Mouse (Mus musculus): ENCODE data around the gene Adam1a. TPM values are rescaled to one million over a fixed set of nuclear protein-coding genes. Genes with fewer than 3 reads are reported as not detected.
"Not testable (repeated sequence)": the region's sequence is repeated elsewhere in the genome, so short reads cannot be mapped to it uniquely, and the experiment has no call there.

Gene Adam1a
- polyA plus RNA-seq, 1 experiment from 2014 or later = 3.4 TPM

GRCm38 (mm10) chr5:121526961-121527360, 18.3 kb downstream of the Adam1a start:
- no peak overlapping the region for H3K9ac ChIP-seq (ENCODE audit: low read length)
- ATAC-seq (replicated peaks; ENCODE audit: low FRiP score) = no peak
- peaks cover 9% of the 10 kb centered on the region; the same call in 1 of the 2 replicates for H3K36me3 ChIP-seq (ENCODE audit: control insufficient read depth, insufficient read depth, low read length)
- H3K27ac ChIP-seq (ENCODE audit: low read depth, low read length) = no peak overlapping the region
- DNase-seq (ENCODE audit: low spot score) = no peak
- no peaks in the 10 kb centered on the region for H3K9me3 ChIP-seq (ENCODE audit: control insufficient read depth, low read length)
- 91% methylated on average over 8 of the region's 8 CpGs for WGBS
- H3K4me3 ChIP-seq (ENCODE audit: low read depth, low read length) = no peak overlapping the region
- H3K4me2 ChIP-seq (ENCODE audit: low read depth, low read length, severe bottlenecking) = no peak overlapping the region
- no peaks in the 10 kb centered on the region for H3K27me3 ChIP-seq (ENCODE audit: control insufficient read depth, insufficient read depth, low read length)
- H3K4me1 ChIP-seq (replicated peaks; ENCODE audit: control insufficient read depth, insufficient read depth, low read length) = no peaks in the 10 kb centered on the region

- DNase-seq (ENCODE audit: low spot score) (no peak), ATAC-seq (replicated peaks; ENCODE audit: low FRiP score) (no peak)
- H3K27me3 ChIP-seq (ENCODE audit: control insufficient read depth, insufficient read depth, low read length) = no peaks in the 10 kb centered on the region
- H3K9ac ChIP-seq (ENCODE audit: low read length) = no peak overlapping the region
- no peak overlapping the region for H3K4me3 ChIP-seq (ENCODE audit: low read depth, low read length)
- H3K27ac ChIP-seq (ENCODE audit: low read depth, low read length) = no peak overlapping the region
- no peak overlapping the region for H3K4me2 ChIP-seq (ENCODE audit: low read depth, low read length, severe bottlenecking)
- no peaks in the 10 kb centered on the region for H3K9me3 ChIP-seq (ENCODE audit: control insufficient read depth, low read length)
- no peaks in the 10 kb centered on the region for H3K4me1 ChIP-seq (replicated peaks; ENCODE audit: control insufficient read depth, insufficient read depth, low read length)
- WGBS = 93% methylated on average over 7 of the region's 7 CpGs
- peaks cover 9% of the 10 kb centered on the region for H3K36me3 ChIP-seq (ENCODE audit: control insufficient read depth, insufficient read depth, low read length)
These were observed 18.8 kb downstream of the Adam1a start for GRCm38 (mm10) chr5:121526526-121526925.

- H3K36me3 ChIP-seq (ENCODE audit: control insufficient read depth, insufficient read depth, low read length) = peaks cover 9% of the 10 kb centered on the region
- no peak for DNase-seq (ENCODE audit: low spot score)
- H3K9ac ChIP-seq (ENCODE audit: low read length) = no peak overlapping the region
- H3K4me1 ChIP-seq (replicated peaks; ENCODE audit: control insufficient read depth, insufficient read depth, low read length) = no peaks in the 10 kb centered on the region
- H3K4me3 ChIP-seq (ENCODE audit: low read depth, low read length) = no peak overlapping the region
- no peak overlapping the region for H3K4me2 ChIP-seq (ENCODE audit: low read depth, low read length, severe bottlenecking)
- no peak overlapping the region for H3K27ac ChIP-seq (ENCODE audit: low read depth, low read length)
- H3K27me3 ChIP-seq (ENCODE audit: control insufficient read depth, insufficient read depth, low read length) = no peaks in the 10 kb centered on the region
- 89% methylated on average over 14 of the region's 14 CpGs for WGBS
- no peaks in the 10 kb centered on the region for H3K9me3 ChIP-seq (ENCODE audit: control insufficient read depth, low read length)
- no peak for ATAC-seq (replicated peaks; ENCODE audit: low FRiP score)
These were observed 19.4 kb downstream of the Adam1a start for GRCm38 (mm10) chr5:121525774-121526450.

GRCm38 (mm10) chr5:121519758-121520157, 25.5 kb downstream of the Adam1a start:
- not testable (repeated sequence) for DNase-seq (ENCODE audit: low spot score); ATAC-seq (replicated peaks; ENCODE audit: low FRiP score); H3K4me2 ChIP-seq (ENCODE audit: low read depth, low read length, severe bottlenecking); H3K9me3 ChIP-seq (ENCODE audit: control insufficient read depth, low read length); H3K27me3 ChIP-seq (ENCODE audit: control insufficient read depth, insufficient read depth, low read length); H3K4me3 ChIP-seq (ENCODE audit: low read depth, low read length); H3K36me3 ChIP-seq (ENCODE audit: control insufficient read depth, insufficient read depth, low read length); H3K9ac ChIP-seq (ENCODE audit: low read length); H3K4me1 ChIP-seq (replicated peaks; ENCODE audit: control insufficient read depth, insufficient read depth, low read length); H3K27ac ChIP-seq (ENCODE audit: low read depth, low read length)
- WGBS = 94% methylated on average over 11 of the region's 17 CpGs

- DNase-seq (ENCODE audit: low spot score) = no peak
- no peaks in the 10 kb centered on the region; the same call in none of the 2 replicates for H3K36me3 ChIP-seq (ENCODE audit: control insufficient read depth, insufficient read depth, low read length)
- no peak overlapping the region for H3K27ac ChIP-seq (ENCODE audit: low read depth, low read length)
- no peak overlapping the region for H3K4me3 ChIP-seq (ENCODE audit: low read depth, low read length)
- H3K9me3 ChIP-seq (ENCODE audit: control insufficient read depth, low read length) = no peaks in the 10 kb centered on the region
- H3K9ac ChIP-seq (ENCODE audit: low read length) = no peak overlapping the region
- ATAC-seq (replicated peaks; ENCODE audit: low FRiP score) = no peak
- no peaks in the 10 kb centered on the region for H3K27me3 ChIP-seq (ENCODE audit: control insufficient read depth, insufficient read depth, low read length)
- no peak overlapping the region for H3K4me2 ChIP-seq (ENCODE audit: low read depth, low read length, severe bottlenecking)
- no peaks in the 10 kb centered on the region for H3K4me1 ChIP-seq (replicated peaks; ENCODE audit: control insufficient read depth, insufficient read depth, low read length)
- 94% methylated on average over 9 of the region's 9 CpGs for WGBS
These were observed 26.3 kb downstream of the Adam1a start for GRCm38 (mm10) chr5:121518983-121519382.

GRCm38 (mm10) chr5:121510009-121510408, 35.3 kb downstream of the Adam1a start:
- Histone ChIP-seq H3K4me2 (ENCODE audit: low read depth, low read length, severe bottlenecking) (no peak overlapping the region), H3K4me1 (replicated peaks; ENCODE audit: control insufficient read depth, insufficient read depth, low read length) (no peaks in the 10 kb centered on the region), H3K9me3 (ENCODE audit: control insufficient read depth, low read length) (no peaks in the 10 kb centered on the region), H3K27ac (ENCODE audit: low read depth, low read length) (no peak overlapping the region), H3K36me3 (ENCODE audit: control insufficient read depth, insufficient read depth, low read length) (no peaks in the 10 kb centered on the region), H3K9ac (ENCODE audit: low read length) (no peak overlapping the region), H3K27me3 (ENCODE audit: control insufficient read depth, insufficient read depth, low read length) (no peaks in the 10 kb centered on the region), H3K4me3 (ENCODE audit: low read depth, low read length) (no peak overlapping the region)
- no peak for DNase-seq (ENCODE audit: low spot score)
- no peak for ATAC-seq (replicated peaks; ENCODE audit: low FRiP score)
- WGBS = 84% methylated on average over 7 of the region's 7 CpGs

GRCm38 (mm10) chr5:121506846-121507245, 38.4 kb downstream of the Adam1a start:
- no peaks in the 10 kb centered on the region for H3K4me1 ChIP-seq (replicated peaks; ENCODE audit: control insufficient read depth, insufficient read depth, low read length)
- no peak overlapping the region for H3K4me2 ChIP-seq (ENCODE audit: low read depth, low read length, severe bottlenecking)
- H3K27ac ChIP-seq (ENCODE audit: low read depth, low read length) = no peak overlapping the region
- WGBS = 92% methylated on average over 1 of the region's 1 CpGs
- H3K27me3 ChIP-seq (ENCODE audit: control insufficient read depth, insufficient read depth, low read length) = no peaks in the 10 kb centered on the region
- ATAC-seq (replicated peaks; ENCODE audit: low FRiP score) = no peak
- no peak overlapping the region for H3K9ac ChIP-seq (ENCODE audit: low read length)
- H3K9me3 ChIP-seq (ENCODE audit: control insufficient read depth, low read length) = no peaks in the 10 kb centered on the region
- DNase-seq (ENCODE audit: low spot score) = no peak
- no peak overlapping the region for H3K4me3 ChIP-seq (ENCODE audit: low read depth, low read length)
- H3K36me3 ChIP-seq (ENCODE audit: control insufficient read depth, insufficient read depth, low read length) = no peaks in the 10 kb centered on the region

- 79% methylated on average over 3 of the region's 3 CpGs for WGBS
- H3K4me1 ChIP-seq (replicated peaks; ENCODE audit: control insufficient read depth, insufficient read depth, low read length) = no peaks in the 10 kb centered on the region
- H3K36me3 ChIP-seq (ENCODE audit: control insufficient read depth, insufficient read depth, low read length) = no peaks in the 10 kb centered on the region
- DNase-seq (ENCODE audit: low spot score) = no peak
- no peak within 1 kb of the TSS for H3K4me2 ChIP-seq (ENCODE audit: low read depth, low read length, severe bottlenecking)
- H3K9me3 ChIP-seq (ENCODE audit: control insufficient read depth, low read length) = no peaks in the 10 kb centered on the region
- H3K27ac ChIP-seq (ENCODE audit: low read depth, low read length) = no peak within 1 kb of the TSS
- ATAC-seq (replicated peaks; ENCODE audit: low FRiP score) = no peak
- no peak within 1 kb of the TSS for H3K4me3 ChIP-seq (ENCODE audit: low read depth, low read length)
- no peaks in the 10 kb centered on the region for H3K27me3 ChIP-seq (ENCODE audit: control insufficient read depth, insufficient read depth, low read length)
- no peak within 1 kb of the TSS for H3K9ac ChIP-seq (ENCODE audit: low read length)
These were observed 42.1 kb downstream of the Adam1a start, which contains the start of gene Adam1b for GRCm38 (mm10) chr5:121503231-121503630. TSS of gene Adam1b (minus strand) at chr5:121503435.

GRCm38 (mm10) chr5:121501424-121501996, 43.8 kb downstream of the Adam1a start:
- not testable (repeated sequence) for ATAC-seq (replicated peaks; ENCODE audit: low FRiP score); H3K27ac ChIP-seq (ENCODE audit: low read depth, low read length); H3K9ac ChIP-seq (ENCODE audit: low read length); H3K27me3 ChIP-seq (ENCODE audit: control insufficient read depth, insufficient read depth, low read length); H3K9me3 ChIP-seq (ENCODE audit: control insufficient read depth, low read length); H3K4me3 ChIP-seq (ENCODE audit: low read depth, low read length); H3K4me2 ChIP-seq (ENCODE audit: low read depth, low read length, severe bottlenecking); H3K36me3 ChIP-seq (ENCODE audit: control insufficient read depth, insufficient read depth, low read length); H3K4me1 ChIP-seq (replicated peaks; ENCODE audit: control insufficient read depth, insufficient read depth, low read length); DNase-seq (ENCODE audit: low spot score)
- 86% methylated on average over 11 of the region's 17 CpGs for WGBS

Measured in forebrain, embryonic 11.5 days (tissue).